Mouse (Mus musculus) forebrain, embryonic 16.5 days (tissue): ENCODE data around the gene Tirap. TPM values are rescaled to one million over a fixed set of nuclear protein-coding genes. Genes with fewer than 3 reads are reported as not detected.

Source experiments
- ATAC-seq: fragments of 200-750 bp; cut with Nextera tagmentation; 2 replicates; pipeline ENCODE4 v1.8.0; 2017; ENCODE audit warnings: mild to moderate bottlenecking, moderate library complexity
- H3K27ac ChIP-seq: fragments of 300-500 bp; sonication (generic); 2 replicates; pipeline ENCODE4 v1.5.1; 2014; ENCODE audit warnings: low read length, control low read depth
- H3K27me3 ChIP-seq: fragments of 300-500 bp; sonication (generic); replicated peaks from 2 replicates; pipeline ENCODE4 v1.6.1; 2014; ENCODE audit warnings: low read length; ENCODE audit not compliant: control insufficient read depth, insufficient read depth
- H3K36me3 ChIP-seq: fragments of 300-500 bp; sonication (generic); 2 replicates; pipeline ENCODE4 v1.6.1; 2014; ENCODE audit not compliant: control insufficient read depth, insufficient read depth
- H3K4me1 ChIP-seq: fragments of 300-500 bp; sonication (generic); replicated peaks from 2 replicates; pipeline ENCODE4 v1.6.1; 2014; ENCODE audit warnings: low read length; ENCODE audit not compliant: control insufficient read depth, insufficient read depth
- H3K4me2 ChIP-seq: fragments of 300-500 bp; sonication (generic); 2 replicates; pipeline ENCODE4 v1.6.1; 2014; ENCODE audit warnings: mild to moderate bottlenecking, low read length, control low read depth
- H3K4me3 ChIP-seq: fragments of 300-500 bp; sonication (generic); replicated peaks from 2 replicates; pipeline ENCODE4 v1.5.1; 2014; ENCODE audit warnings: mild to moderate bottlenecking, low read length, control low read depth
- H3K9ac ChIP-seq: fragments of 300-500 bp; sonication (generic); replicated peaks from 2 replicates; pipeline ENCODE4 v1.6.1; 2014; ENCODE audit warnings: low read depth, low read length, control low read depth
- H3K9me3 ChIP-seq: fragments of 300-500 bp; sonication (generic); 2 replicates; pipeline ENCODE4 v1.6.1; 2016; ENCODE audit warnings: low read length; ENCODE audit not compliant: control insufficient read depth
- WGBS: fragments of 180-500 bp; shearing (Covaris S2); extraction: QIAGEN DNeasy Blood & Tissue Kit; methylation state at CpG from one replicate; pipeline ENCODE4 v1.1.7; 2014; 5-methylcytosine and 5-hydroxymethylcytosine counted together
- polyA plus RNA-seq: library from polyadenylated mRNA; unstranded; fragments of >200 nt; fragmentation: Nextera tagmentation; extraction: Ambion mirVana; gene quantifications from 2 replicates; pipeline ENCODE4 v1.2.1, GENCODE M21; 2015

Gene Tirap
- polyA plus RNA-seq, 1 experiment from 2014 or later = 4.2 TPM

DNA sequence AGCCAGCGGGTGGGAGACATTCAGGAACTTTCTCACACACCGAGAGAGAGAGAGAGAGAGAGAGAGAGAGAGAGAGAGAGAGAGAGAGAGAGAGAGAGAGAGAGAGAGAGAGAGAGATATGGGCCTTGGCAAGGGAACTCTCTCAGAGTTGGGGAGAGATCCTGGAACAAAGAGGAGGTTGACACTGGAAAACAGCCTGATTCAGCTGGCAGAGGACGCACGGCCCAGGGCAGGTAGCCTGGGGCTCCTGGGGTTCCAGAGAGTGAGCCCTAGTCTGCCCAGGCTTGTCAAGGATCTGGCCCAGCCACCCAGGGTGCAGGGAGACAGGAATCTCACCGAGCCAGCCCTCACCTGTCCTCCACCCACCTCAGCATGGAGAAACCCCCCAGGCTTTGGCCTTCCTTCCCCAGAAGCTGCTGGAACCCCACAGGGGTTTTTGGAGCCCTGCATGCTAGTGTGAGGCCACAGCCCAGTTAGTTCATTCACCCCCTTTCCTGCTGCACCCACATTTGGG lies 60.8 kb downstream of the Tirap start:
- Histone ChIP-seq H3K9ac (no peak overlapping the region), H3K4me1 (no peaks in the 10 kb centered on the region), H3K27me3 (no peaks in the 10 kb centered on the region), H3K4me2 (no peak overlapping the region), H3K4me3 (no peak overlapping the region), H3K27ac (no peak overlapping the region), H3K9me3 (no peaks in the 10 kb centered on the region), H3K36me3 (no peaks in the 10 kb centered on the region)
- ATAC-seq = no peak
- WGBS = 68% methylated on average over 5 of the region's 5 CpGs

DNA sequence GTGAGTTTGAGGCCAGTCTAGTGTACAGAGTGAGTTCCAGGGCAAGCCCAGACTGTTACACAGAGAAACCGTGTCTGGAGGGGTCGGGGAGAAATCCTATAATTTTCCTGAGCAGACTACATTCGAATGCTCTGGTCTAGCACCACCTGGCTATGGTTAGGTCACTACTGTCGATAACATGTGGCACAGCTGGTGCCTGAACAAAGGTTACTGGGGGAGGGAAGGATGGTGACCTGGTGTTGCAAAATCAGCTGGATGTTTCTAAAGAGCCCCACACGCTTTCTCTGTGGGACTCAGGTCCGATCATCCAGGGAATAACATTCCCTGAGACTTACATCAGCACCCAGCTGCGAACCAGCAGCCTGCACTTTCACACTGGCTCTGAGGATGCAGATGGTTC lies 62.1 kb downstream of the Tirap start:
- 90% methylated on average over 7 of the region's 7 CpGs for WGBS
- no peak for ATAC-seq

DNA sequence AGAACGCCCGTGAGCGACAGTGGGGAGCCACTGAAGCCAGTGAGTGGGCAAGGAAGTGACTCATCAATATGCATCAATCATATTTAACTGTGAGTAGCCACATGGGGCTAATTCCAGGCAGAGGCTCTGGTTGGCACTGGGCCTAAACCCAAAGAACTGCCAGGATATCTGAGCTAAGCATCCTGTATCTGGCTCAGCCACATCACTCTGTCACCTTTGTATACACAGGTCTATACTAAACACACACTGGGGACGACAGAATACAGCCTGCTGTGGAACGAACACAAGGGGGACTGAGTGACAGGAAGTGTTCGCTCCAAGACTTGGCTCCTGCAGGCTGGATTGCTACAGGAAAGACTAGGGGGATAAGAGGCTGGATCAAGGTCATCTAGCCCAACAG lies 64.5 kb downstream of the Tirap start:
- no peak overlapping the region for H3K9ac ChIP-seq
- H3K4me1 ChIP-seq = peaks cover 8% of the 10 kb centered on the region
- H3K4me2 ChIP-seq = no peak overlapping the region
- H3K36me3 ChIP-seq = no peaks in the 10 kb centered on the region
- ATAC-seq = no peak
- no peak overlapping the region for H3K4me3 ChIP-seq
- 73% methylated on average over 6 of the region's 6 CpGs for WGBS
- no peaks in the 10 kb centered on the region for H3K9me3 ChIP-seq
- H3K27ac ChIP-seq = no peak overlapping the region
- no peaks in the 10 kb centered on the region for H3K27me3 ChIP-seq

More for the DNA sequence above, 62.1 kb downstream of the Tirap start:
- H3K27ac ChIP-seq = no peak overlapping the region
- H3K9me3 ChIP-seq = no peaks in the 10 kb centered on the region
- H3K27me3 ChIP-seq = no peaks in the 10 kb centered on the region
- no peak overlapping the region for H3K9ac ChIP-seq
- no peak overlapping the region for H3K4me2 ChIP-seq
- no peaks in the 10 kb centered on the region for H3K4me1 ChIP-seq
- no peaks in the 10 kb centered on the region for H3K36me3 ChIP-seq
- H3K4me3 ChIP-seq = no peak overlapping the region

Other genes with a start within 250 kb of the Tirap start
- gene St3gal4, start 81.0 kb downstream of the Tirap start, polyA plus RNA-seq = 13.0 and 13.6 TPM in 2 replicates
- gene Dcps, start 24.2 kb downstream of the Tirap start, polyA plus RNA-seq = 80.4 TPM in 2 replicates
- 52.6 and 56.4 TPM in 2 replicates for gene Srpr, start 116 bp downstream of the Tirap start, polyA plus RNA-seq
- 41.1 and 53.4 TPM in 2 replicates for gene Foxred1, start 10.8 kb upstream of the Tirap start, polyA plus RNA-seq
- 86.8 and 92.5 TPM in 2 replicates for gene Fam118b, start 67.5 kb upstream of the Tirap start, polyA plus RNA-seq
- 19.7 and 23.1 TPM in 2 replicates for gene Rpusd4, start 67.6 kb upstream of the Tirap start, polyA plus RNA-seq
- 11.9 and 12.3 TPM in 2 replicates for gene Cdon, start 220.8 kb upstream of the Tirap start, polyA plus RNA-seq